Mouse (Mus musculus) embryonic facial prominence, embryonic 15.5 days (tissue): ENCODE measurements around the gene Ust. TPM values are rescaled to one million over a fixed set of nuclear protein-coding genes. Genes with fewer than 3 reads are reported as not detected.

ENCODE experiments used
- ATAC-seq: fragments of 200-750 bp; cut with Nextera tagmentation; 2 replicates; pipeline ENCODE4 v1.8.0; 2017; ENCODE audit warnings: low read depth, moderate TSS enrichment; ENCODE audit not compliant: insufficient number of reproducible peaks, low FRiP score, low TSS enrichment
- H3K27ac ChIP-seq: fragments of 300-500 bp; sonication (generic); replicated peaks from 2 replicates; pipeline ENCODE4 v1.5.1; 2015; ENCODE audit warnings: mild to moderate bottlenecking, inconsistent platforms
- H3K27me3 ChIP-seq: fragments of 300-500 bp; sonication (generic); 2 replicates; pipeline ENCODE4 v1.6.1; 2015; ENCODE audit warnings: inconsistent platforms
- H3K36me3 ChIP-seq: fragments of 300-500 bp; sonication (generic); 2 replicates; pipeline ENCODE4 v1.6.1; 2015; ENCODE audit warnings: mild to moderate bottlenecking, inconsistent platforms
- H3K4me1 ChIP-seq: fragments of 300-500 bp; sonication (generic); 2 replicates; pipeline ENCODE4 v1.6.1; 2015; ENCODE audit warnings: inconsistent platforms
- H3K4me2 ChIP-seq: fragments of 300-500 bp; sonication (generic); replicated peaks from 2 replicates; pipeline ENCODE4 v1.6.1; 2015; ENCODE audit warnings: mild to moderate bottlenecking, inconsistent platforms
- H3K4me3 ChIP-seq: fragments of 300-500 bp; sonication (generic); replicated peaks from 2 replicates; pipeline ENCODE4 v1.5.1; 2015; ENCODE audit warnings: mild to moderate bottlenecking, inconsistent platforms
- H3K9ac ChIP-seq: fragments of 300-500 bp; sonication (generic); 2 replicates; pipeline ENCODE4 v1.6.1; 2015; ENCODE audit warnings: inconsistent platforms
- H3K9me3 ChIP-seq: fragments of 300-500 bp; sonication (generic); replicated peaks from 2 replicates; pipeline ENCODE4 v1.6.1; 2016; ENCODE audit warnings: inconsistent platforms
- WGBS: fragments of 180-500 bp; shearing (Covaris S2); methylation state at CpG from one replicate; pipeline ENCODE4 v1.1.7; 2015; 5-methylcytosine and 5-hydroxymethylcytosine counted together
- polyA plus RNA-seq: library from polyadenylated mRNA; unstranded; fragments of >200 nt; fragmentation: Nextera tagmentation; extraction: Ambion mirVana; gene quantifications from 2 replicates; pipeline ENCODE4 v1.2.1, GENCODE M21; 2015

Gene Ust
- polyA plus RNA-seq, 1 experiment from 2014 or later = 12.0 TPM

GRCm38 (mm10) chr10:8174697-8175096, 343.9 kb downstream of the Ust start:
- WGBS = 52% methylated on average over 2 of the region's 2 CpGs
- H3K27ac ChIP-seq = no peak overlapping the region
- no peak overlapping the region for H3K4me2 ChIP-seq
- peaks cover 24% of the 10 kb centered on the region for H3K4me1 ChIP-seq
- H3K9me3 ChIP-seq = peaks cover 6% of the 10 kb centered on the region; the same call in 1 of the 2 replicates
- ATAC-seq = no peak
- H3K4me3 ChIP-seq = no peak overlapping the region
- no peaks in the 10 kb centered on the region for H3K27me3 ChIP-seq
- H3K9ac ChIP-seq = no peak overlapping the region
- H3K36me3 ChIP-seq = no peaks in the 10 kb centered on the region

- WGBS = 44% methylated on average over 7 of the region's 7 CpGs
Measured at GRCm38 (mm10) chr10:8174230-8174629, 344.4 kb downstream of the Ust start.

GRCm38 (mm10) chr10:8173032-8173431, 345.6 kb downstream of the Ust start:
- H3K9me3 ChIP-seq = peaks cover 19% of the 10 kb centered on the region; the same call in 1 of the 2 replicates
- H3K4me2 ChIP-seq = no peak overlapping the region
- no peak for ATAC-seq
- 47% methylated on average over 3 of the region's 3 CpGs for WGBS
- H3K27ac ChIP-seq = no peak overlapping the region
- no peak overlapping the region for H3K4me3 ChIP-seq
- no peak overlapping the region for H3K9ac ChIP-seq
- H3K36me3 ChIP-seq = no peaks in the 10 kb centered on the region
- H3K4me1 ChIP-seq = peaks cover 24% of the 10 kb centered on the region
- no peaks in the 10 kb centered on the region for H3K27me3 ChIP-seq

More at GRCm38 (mm10) chr10:8174230-8174629, 344.4 kb downstream of the Ust start:
- H3K27me3 ChIP-seq = no peaks in the 10 kb centered on the region
- ATAC-seq = peak; percentile 58; the same call in 1 of the 2 replicates
- no peaks in the 10 kb centered on the region for H3K36me3 ChIP-seq
- peaks cover 24% of the 10 kb centered on the region for H3K4me1 ChIP-seq
- H3K4me2 ChIP-seq = no peak overlapping the region
- H3K9ac ChIP-seq = no peak overlapping the region
- H3K27ac ChIP-seq = no peak overlapping the region
- H3K9me3 ChIP-seq = peaks cover 11% of the 10 kb centered on the region; the same call in 1 of the 2 replicates
- H3K4me3 ChIP-seq = no peak overlapping the region

GRCm38 (mm10) chr10:8171556-8171955, 347.1 kb downstream of the Ust start:
- no peak for ATAC-seq
- H3K4me2 ChIP-seq = no peak overlapping the region
- H3K27me3 ChIP-seq = no peaks in the 10 kb centered on the region
- 80% methylated on average over 11 of the region's 11 CpGs for WGBS
- H3K4me3 ChIP-seq = no peak overlapping the region
- H3K27ac ChIP-seq = no peak overlapping the region
- H3K36me3 ChIP-seq = no peaks in the 10 kb centered on the region
- peaks cover 13% of the 10 kb centered on the region for H3K4me1 ChIP-seq
- H3K9me3 ChIP-seq = peaks cover 22% of the 10 kb centered on the region; the same call in 1 of the 2 replicates
- H3K9ac ChIP-seq = no peak overlapping the region
